Mouse (Mus musculus) right cerebral cortex, adult 2 months (tissue): Measurements from ENCODE around the gene Gm11938.
A peak's percentile ranks its signal among the peaks of the same experiment; 100 is the strongest.

Experiments used
- DNase-seq, 2 experiments: peaks; one replicate each; pipeline ENCODE4 v3.0.0; 2021 to 2022; ENCODE audit warnings: low spot score in 2 of 2

Gene Gm11938

GRCm38 (mm10) chr11:99574106-99574505, 29.0 kb downstream of the Gm11938 start:
- peak; percentile 58 to 63 for DNase-seq

DNA sequence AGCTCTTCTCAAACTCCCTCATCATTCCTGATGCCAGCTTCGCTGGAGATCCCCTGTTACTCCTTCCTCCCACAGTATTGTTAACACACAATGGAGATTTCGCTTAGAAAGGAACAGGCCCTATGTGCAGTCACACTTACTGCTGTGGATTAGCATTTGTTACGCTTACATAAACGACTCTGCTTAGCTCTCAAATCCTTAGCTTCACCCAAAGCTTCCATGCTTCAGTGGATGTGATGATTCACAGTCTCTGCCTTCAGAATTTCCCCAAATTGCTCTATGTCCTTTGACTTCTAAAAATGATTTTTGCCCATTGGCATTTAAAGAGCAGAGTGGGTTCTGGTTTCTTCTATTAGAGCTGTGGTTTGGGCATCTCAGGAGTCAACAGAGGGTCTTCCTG, 29.9 kb downstream of the Gm11938 start:
- DNase-seq, result peak in 1 of 2 experiments; percentile 32

GRCm38 (mm10) chr11:99566530-99566929, 36.6 kb downstream of the Gm11938 start, which contains the start of gene Krtap3-1:
Krtap3-1 (minus strand) TSS chr11:99566630.
- no peak for DNase-seq

DNA sequence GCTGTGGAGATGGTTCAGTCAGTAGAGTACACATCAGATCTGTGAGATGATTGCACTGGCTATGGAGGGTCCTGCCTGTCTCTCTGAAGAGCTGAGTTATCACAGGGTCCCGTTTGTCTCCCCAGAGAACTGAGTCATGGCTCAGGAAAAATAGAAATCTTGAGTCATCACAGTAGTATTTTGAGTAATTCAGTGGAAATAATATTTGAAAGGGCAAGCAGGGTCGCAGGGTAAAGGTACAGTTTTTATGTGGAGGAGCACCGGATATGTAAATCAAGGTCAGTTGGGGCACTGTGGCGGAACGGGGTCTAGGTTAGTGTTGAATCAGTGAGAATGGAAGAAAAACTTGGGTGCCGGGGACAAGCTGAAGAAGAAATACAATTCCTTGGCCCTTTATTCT, 40.5 kb downstream of the Gm11938 start:
- DNase-seq, result no peak

- no peak for DNase-seq
Observed at GRCm38 (mm10) chr11:99559366-99559765, 43.7 kb downstream of the Gm11938 start, which contains the start of gene Gm11939. Gm11939 (minus strand) TSS chr11:99559466.

GRCm38 (mm10) chr11:99557976-99558745, 44.9 kb downstream of the Gm11938 start:
- no peak for DNase-seq

- no peak for DNase-seq
Observed at GRCm38 (mm10) chr11:99556753-99557152, 46.4 kb downstream of the Gm11938 start, which contains the start of gene Krtap3-2. Krtap3-2 (minus strand) TSS chr11:99556853.

DNA sequence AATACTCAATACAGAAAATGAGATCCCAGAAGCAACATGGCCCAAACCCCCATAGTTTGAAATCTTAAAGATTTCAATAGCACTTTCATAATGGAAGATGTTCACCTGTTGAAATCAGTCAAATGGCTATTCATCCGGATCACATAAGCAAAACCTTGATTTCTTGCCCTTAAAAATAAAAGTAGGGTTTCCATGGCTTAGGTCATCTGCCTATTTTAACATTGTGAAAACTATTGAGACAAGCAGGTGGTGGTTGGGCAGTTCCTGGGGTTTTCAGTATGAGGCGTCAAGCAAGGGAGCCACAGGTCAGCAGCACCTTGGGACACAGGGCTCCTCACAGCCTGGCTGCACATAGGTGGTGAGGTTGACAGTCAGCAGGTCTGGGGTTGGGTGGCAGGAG, 46.9 kb downstream of the Gm11938 start:
- DNase-seq, result no peak
